Mouse (Mus musculus) ES-E14 (cell line): ENCODE data around the gene Knop1. TPM values are rescaled to one million over a fixed set of nuclear protein-coding genes. Genes with fewer than 3 reads are reported as not detected.

Source experiments
- DNase-seq: peaks from one replicate; pipeline ENCODE4 v3.0.0-alpha.2; 2013; ENCODE audit warnings: low read depth, low spot score
- H3K27ac ChIP-seq: 2 replicates; pipeline ENCODE4 v1.5.1; 2012; ENCODE audit warnings: low read depth, mild to moderate bottlenecking, low read length, moderate library complexity, mixed read lengths; ENCODE audit not compliant: poor library complexity, insufficient read depth, severe bottlenecking
- H3K36me3 ChIP-seq: 2 replicates; pipeline ENCODE4 v1.6.1; 2012; ENCODE audit warnings: mild to moderate bottlenecking, low read length, moderate library complexity, mixed read lengths; ENCODE audit not compliant: control insufficient read depth, poor library complexity, insufficient read depth, severe bottlenecking
- H3K4me1 ChIP-seq, 2 experiments: fragments of 150-350 bp in 1 of 2; sonication (generic) in 1 of 2; 2 replicates each; pipeline ENCODE4 v1.6.1; 2012; ENCODE audit warnings: low read length in 2 of 2, mild to moderate bottlenecking in 1 of 2, mixed read lengths in 1 of 2; ENCODE audit not compliant: control insufficient read depth in 2 of 2, insufficient read depth in 2 of 2, poor library complexity in 1 of 2
- H3K4me3 ChIP-seq, 2 experiments: fragments of 150-350 bp in 1 of 2; sonication (generic) in 1 of 2; 2 replicates each; pipeline ENCODE4 v1.5.1; 2012; ENCODE audit warnings: low read length in 2 of 2, low read depth in 1 of 2, mild to moderate bottlenecking in 1 of 2, mixed read lengths in 1 of 2; ENCODE audit not compliant: insufficient read depth in 1 of 2, poor library complexity in 1 of 2, severe bottlenecking in 1 of 2
- H3K9ac ChIP-seq: 2 replicates; pipeline ENCODE4 v1.6.1; 2012; ENCODE audit warnings: low read depth, mild to moderate bottlenecking, low read length, mixed read lengths; ENCODE audit not compliant: poor library complexity, insufficient read depth, severe bottlenecking
- H3K9me3 ChIP-seq: fragments of 150-350 bp; sonication (generic); 2 replicates; pipeline ENCODE4 v1.6.1; 2012; ENCODE audit warnings: low read depth, mild to moderate bottlenecking, low read length; ENCODE audit not compliant: control insufficient read depth, insufficient read depth
- CHD2 ChIP-seq: IDR thresholded peaks from 2 replicates; pipeline ENCODE4 v1.6.1; 2014; ENCODE audit warnings: mild to moderate bottlenecking, low read depth, low read length, inconsistent platforms
- HCFC1 ChIP-seq: IDR thresholded peaks from 2 replicates; pipeline ENCODE4 v1.6.1; 2012; ENCODE audit warnings: low read length, inconsistent platforms, borderline replicate concordance; ENCODE audit not compliant: insufficient read depth
- MAFK ChIP-seq: IDR thresholded peaks from 2 replicates; pipeline ENCODE4 v1.6.1; 2014; ENCODE audit warnings: mild to moderate bottlenecking, low read depth, low read length, inconsistent platforms; ENCODE audit not compliant: insufficient read depth
- ZC3H11A ChIP-seq: IDR thresholded peaks from 2 replicates; pipeline ENCODE4 v1.6.1; 2012; ENCODE audit warnings: low read depth, mild to moderate bottlenecking, inconsistent platforms, low read length, borderline replicate concordance
- ZNF384 ChIP-seq: IDR thresholded peaks from 2 replicates; pipeline ENCODE4 v1.6.1; 2012; ENCODE audit warnings: low read depth, low read length, inconsistent platforms
- in situ Hi-C, 2 experiments: fragments of 600-800 bp; cut with MboI; formaldehyde crosslinking; loops; one replicate each; pipeline ENCODE4 v1.15.1; 2025; ENCODE audit warnings: low sequenced_read_pairs in 2 of 2, inconsistent platforms in 1 of 2; ENCODE audit not compliant: unreplicated experiment in 2 of 2
- total RNA-seq: library from RNA; depleted of rRNA; stranded (reverse); fragments of 300-350 nt; gene quantifications from 2 replicates; pipeline ENCODE4 v1.2.3, GENCODE M21; 2012

The Knop1 gene
- total RNA-seq, 1 experiment = 56.8 TPM

- H3K27ac ChIP-seq = no peak overlapping the region
- in situ Hi-C loops = no loop called here
- DNase-seq = no peak
- H3K4me1 ChIP-seq = no peaks in the 10 kb centered on the region
- H3K9ac ChIP-seq = no peak overlapping the region
- H3K9me3 ChIP-seq = no peaks in the 10 kb centered on the region
- TF ChIP-seq ZC3H11A (no peak), HCFC1 (no peak), MAFK (no peak), CHD2 (no peak), ZNF384 (no peak)
- no peaks in the 10 kb centered on the region for H3K36me3 ChIP-seq
- H3K4me3 ChIP-seq = no peak overlapping the region
Observed at GRCm38 (mm10) chr7:118865362-118865761, 9.3 kb upstream of the Knop1 start.

- H3K36me3 ChIP-seq = peaks cover 2% of the 10 kb centered on the region; the same call in 1 of the 2 replicates
- peaks cover 4% of the 10 kb centered on the region in 2 experiments; a peak in 2 of 4 replicates for H3K4me1 ChIP-seq
- no peak overlapping the region for H3K27ac ChIP-seq
- no peak overlapping the region for H3K4me3 ChIP-seq
- no peak for TF ChIP-seq MAFK
- no peak for TF ChIP-seq ZNF384
- TF ChIP-seq HCFC1 = no peak
- no peak for TF ChIP-seq ZC3H11A
- TF ChIP-seq CHD2 = no peak
- no peak for DNase-seq
- in situ Hi-C loops = no loop called here
- no peak overlapping the region for H3K9ac ChIP-seq
- no peaks in the 10 kb centered on the region for H3K9me3 ChIP-seq
Observed at GRCm38 (mm10) chr7:118858640-118859039, 2.6 kb upstream of the Knop1 start.

GRCm38 (mm10) chr7:118855171-118855876 lies 730 bp downstream of the Knop1 start, which contains the start of gene Iqck:
TSS of gene Iqck (plus strand) at chr7:118855752.
- peak; percentile 88 for DNase-seq
- Histone ChIP-seq H3K9me3 (no peaks in the 10 kb centered on the region), H3K4me3 (peak within 1 kb of the TSS; percentile 86 to 97), H3K4me1 (peaks cover 11 to 16% of the 10 kb centered on the region in 2 experiments; a peak in 3 of 4 replicates), H3K27ac (peak within 1 kb of the TSS; percentile 20; the same call in 1 of the 2 replicates), H3K9ac (peak within 1 kb of the TSS; percentile 88), H3K36me3 (peaks cover 24% of the 10 kb centered on the region)
- TF ChIP-seq ZNF384 = no peak
- peak; percentile 76; the same call in 1 of the 2 replicates for TF ChIP-seq CHD2
- TF ChIP-seq HCFC1 = peak; percentile 81
- in situ Hi-C loops = no loop called here

- Histone ChIP-seq H3K36me3 (peaks cover 31% of the 10 kb centered on the region), H3K4me3 (peak overlapping the region; percentile 86 to 97), H3K27ac (no peak overlapping the region), H3K9ac (peak overlapping the region; percentile 88), H3K9me3 (no peaks in the 10 kb centered on the region), H3K4me1 (peaks cover 13 to 24% of the 10 kb centered on the region in 2 experiments; a peak in 3 of 4 replicates)
- TF ChIP-seq MAFK = no peak
- no peak for TF ChIP-seq CHD2
- no peak for TF ChIP-seq ZC3H11A
- no peak for TF ChIP-seq HCFC1
- TF ChIP-seq ZNF384 = no peak
- in situ Hi-C loops = no loop called here
- no peak for DNase-seq
Observed at GRCm38 (mm10) chr7:118854606-118855005, 1.4 kb downstream of the Knop1 start.
